Mouse (Mus musculus): ENCODE measurements around the gene Myo1e. TPM values are rescaled to one million over a fixed set of nuclear protein-coding genes. Genes with fewer than 3 reads are reported as not detected.

Myo1e gene
- polyA plus RNA-seq, 1 experiment from 2014 or later, result 12.2 TPM

DNA sequence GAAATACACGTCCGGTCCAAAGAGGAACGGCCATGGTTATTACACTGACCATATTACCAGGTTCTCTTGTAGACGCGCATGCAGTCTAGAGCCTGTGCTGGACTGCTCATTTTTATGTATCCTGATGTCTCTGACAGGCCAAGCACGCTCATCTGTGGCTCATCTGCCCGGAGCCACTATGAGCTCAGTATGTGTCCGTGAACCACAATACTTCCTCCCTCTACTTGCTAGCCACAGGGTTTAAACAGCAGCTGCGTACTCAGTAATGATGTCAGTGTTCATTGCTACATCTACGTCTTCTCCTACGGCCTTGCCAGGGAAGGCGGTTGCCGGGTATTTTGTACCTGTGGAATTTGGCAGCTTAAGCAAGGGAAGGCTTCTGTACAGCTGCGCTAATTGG lies 4.5 kb downstream of the Myo1e start:
- H3K4me3 ChIP-seq (ENCODE audit: low read length), result no peak overlapping the region
- 84% methylated on average over 14 of the region's 14 CpGs for WGBS
- 0 out of 2 replicates have a peak, but pooled peaks cover 3% of the 10 kb centered on the region for H3K4me1 ChIP-seq (ENCODE audit: control insufficient read depth, insufficient read depth, low read length)
- H3K9ac ChIP-seq (ENCODE audit: low read length), result no peak overlapping the region
- H3K27me3 ChIP-seq (ENCODE audit: control insufficient read depth, insufficient read depth, low read length), result no peaks in the 10 kb centered on the region
- ATAC-seq (replicated peaks; ENCODE audit: extremely low read depth, insufficient read depth, low FRiP score), result no peak
- no peak overlapping the region for H3K27ac ChIP-seq (ENCODE audit: low read length)
- H3K36me3 ChIP-seq (ENCODE audit: control insufficient read depth, insufficient read depth), result no peaks in the 10 kb centered on the region
- H3K4me2 ChIP-seq (ENCODE audit: low read depth, low read length), result no peak overlapping the region
- no peaks in the 10 kb centered on the region for H3K9me3 ChIP-seq (replicated peaks; ENCODE audit: control insufficient read depth, low read length)

DNA sequence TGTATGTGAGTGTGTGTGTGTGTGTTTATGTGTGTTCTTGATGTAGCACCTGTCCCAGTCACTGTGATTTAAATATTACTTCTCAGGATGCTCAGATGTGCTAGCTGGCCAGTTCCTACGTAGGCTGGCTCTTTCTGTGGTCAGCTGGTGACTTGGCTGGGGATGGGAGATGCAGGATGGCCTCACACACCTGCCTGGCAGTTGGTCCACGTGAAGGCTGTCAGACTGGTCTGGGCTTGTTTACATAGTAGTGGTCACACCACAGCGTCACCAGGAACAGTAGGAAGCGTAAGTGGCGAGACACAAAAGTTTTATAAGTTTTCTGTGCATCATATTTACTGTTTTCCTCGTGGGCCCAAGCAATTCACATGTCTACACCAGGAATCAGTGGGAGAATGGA lies 9.4 kb downstream of the Myo1e start:
- H3K27me3 ChIP-seq (ENCODE audit: control insufficient read depth, insufficient read depth, low read length), result no peaks in the 10 kb centered on the region
- H3K9me3 ChIP-seq (replicated peaks; ENCODE audit: control insufficient read depth, low read length), result no peaks in the 10 kb centered on the region
- H3K36me3 ChIP-seq (ENCODE audit: control insufficient read depth, insufficient read depth), result no peaks in the 10 kb centered on the region
- H3K4me2 ChIP-seq (ENCODE audit: low read depth, low read length), result no peak overlapping the region
- H3K4me1 ChIP-seq (ENCODE audit: control insufficient read depth, insufficient read depth, low read length), result peaks cover 14% of the 10 kb centered on the region
- 70% methylated on average over 6 of the region's 6 CpGs for WGBS
- H3K27ac ChIP-seq (ENCODE audit: low read length), result no peak overlapping the region
- H3K9ac ChIP-seq (ENCODE audit: low read length), result no peak overlapping the region
- no peak overlapping the region for H3K4me3 ChIP-seq (ENCODE audit: low read length)
- no peak for ATAC-seq (replicated peaks; ENCODE audit: extremely low read depth, insufficient read depth, low FRiP score)

DNA sequence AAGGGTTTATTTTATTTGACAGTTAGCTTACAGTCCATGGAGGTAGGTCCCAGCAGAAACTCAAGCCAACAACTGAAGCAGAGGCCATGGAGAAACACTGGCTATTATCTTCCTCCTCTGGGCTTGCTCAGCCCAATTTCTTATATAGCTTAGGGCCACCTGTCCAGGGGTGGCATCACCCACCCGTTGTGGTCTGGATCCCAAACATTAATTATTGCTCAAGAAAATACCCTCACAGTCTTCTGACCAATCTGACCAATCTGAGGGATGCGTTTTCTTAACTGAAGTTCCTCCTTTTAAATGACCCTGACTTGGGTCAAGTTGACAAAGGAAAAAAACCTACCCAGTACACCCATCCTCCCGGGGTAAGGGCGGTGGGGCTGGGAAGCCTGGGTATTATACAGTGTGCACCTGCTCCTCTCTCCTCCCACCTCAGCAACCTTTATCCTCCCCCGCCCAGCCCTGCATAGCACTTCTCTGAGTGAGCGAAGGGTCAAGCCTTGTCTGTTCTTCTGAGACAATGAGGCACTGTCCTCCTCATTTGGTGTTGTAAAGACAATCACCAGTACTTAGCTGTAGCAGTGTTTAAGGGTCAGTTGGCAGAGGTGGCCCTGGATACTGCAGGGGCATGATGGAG lies 12.3 kb downstream of the Myo1e start:
- 82% methylated on average over 6 of the region's 6 CpGs for WGBS
- no peak for ATAC-seq (replicated peaks; ENCODE audit: extremely low read depth, insufficient read depth, low FRiP score)
- peaks cover 29% of the 10 kb centered on the region for H3K4me1 ChIP-seq (ENCODE audit: control insufficient read depth, insufficient read depth, low read length)
- no peaks in the 10 kb centered on the region for H3K9me3 ChIP-seq (replicated peaks; ENCODE audit: control insufficient read depth, low read length)
- no peak overlapping the region for H3K4me2 ChIP-seq (ENCODE audit: low read depth, low read length)
- no peak overlapping the region for H3K4me3 ChIP-seq (ENCODE audit: low read length)
- no peaks in the 10 kb centered on the region for H3K27me3 ChIP-seq (ENCODE audit: control insufficient read depth, insufficient read depth, low read length)
- no peak overlapping the region for H3K27ac ChIP-seq (ENCODE audit: low read length)
- no peak overlapping the region for H3K9ac ChIP-seq (ENCODE audit: low read length)
- no peaks in the 10 kb centered on the region for H3K36me3 ChIP-seq (ENCODE audit: control insufficient read depth, insufficient read depth)

DNA sequence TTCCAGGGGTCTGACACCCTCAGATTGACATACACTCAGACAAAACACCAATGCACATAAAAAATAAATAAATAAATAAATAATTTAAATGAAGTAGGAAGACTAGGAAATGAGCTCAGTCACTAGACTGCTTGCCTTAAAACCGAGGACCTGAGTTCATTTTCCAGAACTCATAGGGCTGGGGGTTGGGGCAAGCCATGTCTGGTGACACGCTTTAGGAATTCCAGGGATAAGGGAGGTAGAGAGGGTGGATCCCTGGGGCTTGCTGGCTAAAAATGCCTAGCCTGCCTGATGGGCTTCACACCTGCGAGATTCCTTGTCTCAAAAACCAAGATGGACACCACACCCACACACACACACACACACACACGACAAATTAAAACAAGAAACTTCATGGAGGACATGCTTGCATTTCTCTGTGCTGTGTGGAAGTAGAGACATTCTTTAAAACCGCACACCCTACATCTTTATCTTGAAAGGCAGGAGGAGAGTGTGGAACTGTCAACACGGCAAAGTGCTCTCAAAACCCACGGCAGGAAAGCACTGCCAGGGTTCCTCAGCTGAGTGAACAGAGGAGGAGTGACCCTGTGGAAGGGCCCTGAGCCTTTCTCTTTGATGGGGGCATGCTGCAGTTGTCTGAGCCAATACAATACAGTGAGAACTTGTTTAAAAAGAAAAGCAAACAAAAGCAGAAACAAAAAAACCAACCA lies 13.5 kb downstream of the Myo1e start:
- Histone ChIP-seq H3K27ac (ENCODE audit: low read length) (peak overlapping the region; percentile 1; the same call in 1 of the 2 replicates), H3K27me3 (ENCODE audit: control insufficient read depth, insufficient read depth, low read length) (no peaks in the 10 kb centered on the region), H3K4me1 (ENCODE audit: control insufficient read depth, insufficient read depth, low read length) (peaks cover 33% of the 10 kb centered on the region), H3K9me3 (replicated peaks; ENCODE audit: control insufficient read depth, low read length) (no peaks in the 10 kb centered on the region), H3K4me3 (ENCODE audit: low read length) (no peak overlapping the region), H3K36me3 (ENCODE audit: control insufficient read depth, insufficient read depth) (no peaks in the 10 kb centered on the region), H3K4me2 (ENCODE audit: low read depth, low read length) (peak overlapping the region; percentile 29), H3K9ac (ENCODE audit: low read length) (no peak overlapping the region)
- ATAC-seq (replicated peaks; ENCODE audit: extremely low read depth, insufficient read depth, low FRiP score), result 0 out of 2 replicates have a peak, but pooled peaks have one; percentile 63
- 17% methylated on average over 7 of the region's 7 CpGs for WGBS

DNA sequence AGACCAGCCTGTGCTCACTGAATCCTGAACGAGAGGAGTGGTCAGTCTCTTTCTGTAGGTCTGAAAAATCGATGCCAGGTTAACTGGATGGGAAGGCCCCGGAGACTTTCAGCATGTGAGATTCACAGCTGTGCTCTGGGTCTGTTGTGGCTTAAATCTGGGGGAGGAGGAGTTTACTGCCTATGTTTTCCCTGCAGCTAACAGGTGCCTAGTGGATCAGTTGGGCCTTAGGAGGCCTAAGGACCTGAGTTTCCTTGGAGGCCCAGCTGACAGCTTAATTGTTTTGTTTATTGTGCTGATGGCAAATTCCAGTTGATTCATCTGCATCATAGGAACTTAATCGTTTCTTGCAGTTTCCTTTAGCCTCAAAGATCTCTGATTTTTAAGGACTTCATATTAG lies 16.0 kb downstream of the Myo1e start:
- 81% methylated on average over 4 of the region's 4 CpGs for WGBS
- Histone ChIP-seq H3K9me3 (replicated peaks; ENCODE audit: control insufficient read depth, low read length) (no peaks in the 10 kb centered on the region), H3K4me1 (ENCODE audit: control insufficient read depth, insufficient read depth, low read length) (peaks cover 33% of the 10 kb centered on the region), H3K4me2 (ENCODE audit: low read depth, low read length) (no peak overlapping the region), H3K9ac (ENCODE audit: low read length) (no peak overlapping the region), H3K27ac (ENCODE audit: low read length) (no peak overlapping the region), H3K36me3 (ENCODE audit: control insufficient read depth, insufficient read depth) (no peaks in the 10 kb centered on the region), H3K27me3 (ENCODE audit: control insufficient read depth, insufficient read depth, low read length) (no peaks in the 10 kb centered on the region), H3K4me3 (ENCODE audit: low read length) (no peak overlapping the region)
- no peak for ATAC-seq (replicated peaks; ENCODE audit: extremely low read depth, insufficient read depth, low FRiP score)

DNA sequence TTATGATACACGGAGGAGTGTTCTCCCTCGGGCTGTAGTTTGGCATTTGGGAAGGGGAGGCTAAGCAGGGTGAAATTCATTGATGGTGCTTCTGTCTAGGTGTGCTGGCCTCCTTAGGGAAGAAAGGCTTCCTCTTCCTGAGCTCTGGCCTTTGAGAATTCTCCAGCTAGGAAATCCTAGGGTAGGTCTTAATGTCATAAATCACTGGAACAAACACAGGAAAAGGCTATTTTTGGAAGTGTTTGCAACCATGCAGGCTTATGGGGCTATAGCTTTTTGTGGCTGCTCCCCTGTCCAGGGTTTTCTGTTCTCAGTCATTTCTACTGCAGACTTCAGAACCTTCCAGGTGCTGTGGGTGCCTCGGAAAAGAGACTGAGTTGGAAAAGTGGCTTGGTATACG lies 16.9 kb downstream of the Myo1e start:
- Histone ChIP-seq H3K4me2 (ENCODE audit: low read depth, low read length) (no peak overlapping the region), H3K27ac (ENCODE audit: low read length) (peak overlapping the region; percentile 44; the same call in 1 of the 2 replicates), H3K4me3 (ENCODE audit: low read length) (no peak overlapping the region), H3K9me3 (replicated peaks; ENCODE audit: control insufficient read depth, low read length) (no peaks in the 10 kb centered on the region), H3K27me3 (ENCODE audit: control insufficient read depth, insufficient read depth, low read length) (no peaks in the 10 kb centered on the region), H3K4me1 (ENCODE audit: control insufficient read depth, insufficient read depth, low read length) (peaks cover 33% of the 10 kb centered on the region), H3K36me3 (ENCODE audit: control insufficient read depth, insufficient read depth) (no peaks in the 10 kb centered on the region), H3K9ac (ENCODE audit: low read length) (peak overlapping the region; percentile 28; the same call in 1 of the 2 replicates)
- WGBS, result 65% methylated on average over 4 of the region's 4 CpGs
- ATAC-seq (replicated peaks; ENCODE audit: extremely low read depth, insufficient read depth, low FRiP score), result no peak

DNA sequence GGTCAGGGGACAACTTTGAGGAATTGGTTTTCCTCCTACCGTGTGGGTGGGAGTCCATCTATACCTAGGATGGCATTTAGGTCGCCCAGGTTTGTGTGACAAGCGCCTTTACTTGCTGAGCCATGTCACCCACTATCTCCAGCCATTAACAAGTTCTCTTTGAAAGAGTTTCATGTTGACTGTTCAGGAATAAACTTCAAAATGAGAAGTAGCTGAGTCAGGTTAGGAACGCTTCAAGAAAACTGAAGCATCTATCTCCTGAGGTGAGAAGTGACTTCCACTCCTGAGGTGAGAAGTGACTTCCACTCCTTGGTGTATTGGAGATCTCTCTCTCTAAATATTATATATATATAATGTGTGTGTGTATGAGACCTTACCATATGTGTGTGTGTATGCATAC lies 19.2 kb downstream of the Myo1e start:
- Histone ChIP-seq H3K4me1 (ENCODE audit: control insufficient read depth, insufficient read depth, low read length) (peaks cover 20% of the 10 kb centered on the region), H3K27me3 (ENCODE audit: control insufficient read depth, insufficient read depth, low read length) (no peaks in the 10 kb centered on the region), H3K27ac (ENCODE audit: low read length) (no peak overlapping the region), H3K4me2 (ENCODE audit: low read depth, low read length) (no peak overlapping the region), H3K9ac (ENCODE audit: low read length) (no peak overlapping the region), H3K4me3 (ENCODE audit: low read length) (no peak overlapping the region), H3K9me3 (replicated peaks; ENCODE audit: control insufficient read depth, low read length) (no peaks in the 10 kb centered on the region), H3K36me3 (ENCODE audit: control insufficient read depth, insufficient read depth) (no peaks in the 10 kb centered on the region)
- WGBS, result 85% methylated on average over 4 of the region's 4 CpGs
- ATAC-seq (replicated peaks; ENCODE audit: extremely low read depth, insufficient read depth, low FRiP score), result no peak

DNA sequence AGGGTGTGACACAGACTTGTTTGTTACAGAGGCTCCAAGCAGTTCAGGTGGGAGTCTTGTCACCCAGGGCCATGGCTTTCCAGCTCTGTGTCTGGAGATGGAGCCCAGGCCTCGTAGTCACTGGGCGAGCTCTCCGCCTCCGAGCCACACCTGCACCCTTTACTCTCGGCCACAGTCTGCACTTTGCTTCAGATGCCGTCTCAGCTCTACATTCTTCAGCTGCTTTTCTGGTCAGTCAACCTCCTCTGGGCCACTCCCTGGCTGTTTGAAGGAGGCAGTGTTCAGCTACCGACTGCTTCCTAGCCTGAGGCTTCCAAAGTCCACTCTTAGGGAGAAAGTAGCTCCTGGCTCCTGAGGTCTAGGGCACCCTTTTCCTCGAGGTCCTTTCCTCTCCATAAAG lies 22.7 kb downstream of the Myo1e start:
- ATAC-seq (replicated peaks; ENCODE audit: extremely low read depth, insufficient read depth, low FRiP score), result no peak
- Histone ChIP-seq H3K27me3 (ENCODE audit: control insufficient read depth, insufficient read depth, low read length) (no peaks in the 10 kb centered on the region), H3K9me3 (replicated peaks; ENCODE audit: control insufficient read depth, low read length) (no peaks in the 10 kb centered on the region), H3K4me2 (ENCODE audit: low read depth, low read length) (no peak overlapping the region), H3K27ac (ENCODE audit: low read length) (no peak overlapping the region), H3K4me1 (ENCODE audit: control insufficient read depth, insufficient read depth, low read length) (no peaks in the 10 kb centered on the region), H3K36me3 (ENCODE audit: control insufficient read depth, insufficient read depth) (no peaks in the 10 kb centered on the region), H3K9ac (ENCODE audit: low read length) (no peak overlapping the region), H3K4me3 (ENCODE audit: low read length) (no peak overlapping the region)
- 53% methylated on average over 8 of the region's 8 CpGs for WGBS

All from heart, embryonic 16.5 days (tissue).